Mouse (Mus musculus) urinary bladder, postnatal 36 days (tissue): ENCODE results near the gene Gm45234.
A peak's percentile ranks its signal among the peaks of the same experiment; 100 is the strongest.

Experiments
- DNase-seq, 2 experiments: peaks; one replicate each; pipeline ENCODE4 v3.0.0; 2022; ENCODE audit warnings: low spot score in 2 of 2, mixed read lengths in 1 of 2

The Gm45234 gene

DNA sequence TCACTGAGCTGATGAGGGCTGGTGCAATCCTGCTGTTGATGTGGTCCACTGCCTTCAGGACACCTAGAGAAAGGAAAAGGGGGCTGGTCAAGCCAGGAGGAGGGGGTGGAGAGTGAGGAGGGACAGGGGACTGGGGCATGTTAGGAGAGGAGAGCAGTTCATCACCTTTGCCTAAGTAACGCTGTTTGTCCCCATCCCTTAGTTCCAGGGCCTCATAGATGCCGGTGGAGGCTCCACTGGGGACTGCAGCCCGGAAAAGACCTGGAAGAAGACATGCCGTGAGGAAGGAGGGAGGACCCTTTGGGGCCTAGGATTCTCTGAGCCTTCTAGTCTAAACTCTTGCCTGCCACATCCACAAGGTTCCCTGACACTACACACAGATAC is 11.7 kb upstream of the Gm45234 start:
- no peak for DNase-seq

DNA sequence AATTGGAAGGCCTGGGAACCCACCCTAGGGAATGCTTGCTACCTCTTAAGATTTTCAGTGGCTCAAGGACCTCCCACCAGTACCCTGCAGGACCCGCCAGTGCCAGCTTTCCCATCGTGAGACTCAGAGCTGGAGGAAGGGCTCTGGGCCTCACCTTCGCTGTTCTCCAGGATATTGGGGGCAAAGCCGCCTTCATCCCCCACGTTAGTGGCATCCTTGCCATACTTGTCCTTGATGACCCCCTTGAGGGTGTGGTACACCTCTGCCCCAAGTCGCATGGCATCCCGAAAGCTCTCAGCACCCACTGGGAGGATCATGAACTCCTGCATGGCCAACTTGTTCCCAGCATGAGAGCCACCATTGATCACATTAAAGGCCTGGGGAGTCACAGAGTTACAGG is 10.1 kb upstream of the Gm45234 start:
- DNase-seq: no peak

DNA sequence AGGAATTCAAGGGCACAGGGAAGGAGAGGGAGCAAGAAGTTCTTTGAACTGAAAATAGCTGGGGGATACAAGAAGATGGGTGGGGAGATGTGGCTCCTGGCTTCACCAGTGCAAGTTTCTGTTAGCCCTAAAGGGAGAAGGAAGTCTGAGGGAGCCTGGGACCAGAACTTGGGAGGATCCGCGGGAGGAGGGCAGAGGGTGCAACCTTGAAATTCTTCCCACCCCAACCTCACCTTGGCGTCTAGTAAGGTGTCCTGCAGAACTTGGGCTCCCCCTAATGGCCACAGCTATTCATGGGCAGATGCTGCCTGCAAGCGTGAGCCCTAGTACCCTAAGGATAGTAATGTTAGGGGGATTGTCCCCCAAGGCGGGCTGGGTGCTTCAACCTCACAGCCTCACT is 3.4 kb upstream of the Gm45234 start:
- peak; percentile 84 to 85 for DNase-seq

DNA sequence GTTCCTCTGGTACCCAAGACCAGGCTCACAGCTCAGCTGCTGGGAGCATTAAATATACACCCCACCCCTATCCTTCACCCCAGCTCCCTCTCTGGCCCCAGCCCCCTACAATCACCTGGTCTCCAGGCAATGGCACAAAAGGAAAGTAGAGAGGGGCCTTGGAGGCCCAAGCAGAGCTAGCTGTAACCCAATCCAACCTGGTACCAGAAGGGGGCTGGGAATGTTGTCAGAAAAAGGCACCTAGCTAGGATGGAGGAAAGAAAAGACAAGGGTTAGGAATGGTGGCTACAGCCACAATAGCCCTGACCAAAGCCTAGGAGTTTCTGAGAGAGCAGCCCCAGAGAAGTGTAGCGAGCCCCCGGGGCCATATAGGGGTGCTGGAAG is 3.0 kb upstream of the Gm45234 start:
- DNase-seq: no peak

DNA sequence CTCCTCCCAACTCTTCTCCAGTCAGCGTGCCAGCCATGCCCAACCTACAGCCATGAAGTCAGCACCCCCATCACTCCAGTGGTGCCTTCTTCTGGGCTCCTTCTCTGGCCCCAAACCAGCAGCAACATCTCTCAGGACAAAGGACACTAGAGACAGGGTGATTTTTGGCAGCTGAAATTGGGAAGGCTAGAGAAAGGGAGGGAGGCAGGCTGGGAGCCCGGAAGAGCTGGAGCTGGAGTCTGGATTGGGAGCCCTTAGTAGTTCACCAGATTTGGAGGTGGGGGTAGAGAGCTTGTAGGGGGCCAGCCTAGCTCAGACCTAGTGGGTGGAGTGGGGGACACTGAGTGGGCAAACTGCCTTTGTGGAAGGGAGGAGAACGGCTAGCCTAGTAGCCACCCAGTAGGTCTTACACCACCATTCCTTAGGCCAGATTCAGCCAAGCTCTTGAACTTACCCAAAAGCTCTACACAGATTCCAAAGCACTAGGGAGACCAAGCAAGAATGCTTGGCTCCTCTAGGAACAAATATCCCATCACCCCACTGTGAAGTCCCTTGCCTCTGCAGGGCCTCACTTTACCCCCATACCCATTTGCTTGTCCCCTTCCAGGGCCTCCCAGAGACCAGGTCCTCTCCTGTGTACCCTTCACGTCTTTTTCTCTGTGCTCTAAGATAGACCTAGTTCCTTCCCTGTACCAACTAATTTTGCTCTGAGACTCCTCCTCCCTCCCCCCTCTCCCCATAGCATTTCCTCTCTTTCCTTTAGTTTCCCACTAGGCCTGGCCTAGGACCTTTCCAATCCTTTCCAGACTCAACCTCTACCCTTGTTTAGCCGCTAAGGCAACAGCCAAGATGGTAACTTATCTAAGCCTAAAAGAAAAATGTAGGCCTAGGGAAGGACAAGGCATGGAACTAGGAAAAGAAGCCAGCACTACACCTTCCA is 2.4 kb upstream of the Gm45234 start:
- DNase-seq: peak in 1 of 2 experiments; percentile 45

DNA sequence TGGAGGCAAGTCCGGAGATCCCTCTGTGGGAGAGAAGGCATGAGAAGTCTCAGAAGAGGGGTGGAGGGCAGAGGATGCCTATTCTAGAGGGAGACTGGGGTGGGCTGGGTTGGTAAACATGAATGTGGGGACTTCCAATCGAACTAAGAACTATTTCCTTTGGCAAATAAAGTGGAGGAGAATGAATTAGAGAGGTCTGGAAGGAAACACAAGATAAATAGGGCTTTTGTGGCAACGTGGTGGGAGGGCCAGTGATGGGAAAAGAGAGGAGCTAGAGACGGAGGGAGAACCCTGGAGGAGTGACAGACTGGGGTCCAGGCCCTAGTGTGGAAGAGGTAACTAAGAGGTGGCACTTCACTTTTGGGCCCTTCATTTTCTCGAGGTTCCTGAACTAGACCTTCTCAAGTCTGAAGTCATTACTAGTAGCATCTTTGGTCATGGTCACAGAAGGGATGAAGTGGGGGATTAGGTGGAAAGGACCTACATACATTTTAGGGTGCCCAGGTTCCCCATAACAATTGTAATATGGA is 1.6 kb upstream of the Gm45234 start:
- no peak for DNase-seq

DNA sequence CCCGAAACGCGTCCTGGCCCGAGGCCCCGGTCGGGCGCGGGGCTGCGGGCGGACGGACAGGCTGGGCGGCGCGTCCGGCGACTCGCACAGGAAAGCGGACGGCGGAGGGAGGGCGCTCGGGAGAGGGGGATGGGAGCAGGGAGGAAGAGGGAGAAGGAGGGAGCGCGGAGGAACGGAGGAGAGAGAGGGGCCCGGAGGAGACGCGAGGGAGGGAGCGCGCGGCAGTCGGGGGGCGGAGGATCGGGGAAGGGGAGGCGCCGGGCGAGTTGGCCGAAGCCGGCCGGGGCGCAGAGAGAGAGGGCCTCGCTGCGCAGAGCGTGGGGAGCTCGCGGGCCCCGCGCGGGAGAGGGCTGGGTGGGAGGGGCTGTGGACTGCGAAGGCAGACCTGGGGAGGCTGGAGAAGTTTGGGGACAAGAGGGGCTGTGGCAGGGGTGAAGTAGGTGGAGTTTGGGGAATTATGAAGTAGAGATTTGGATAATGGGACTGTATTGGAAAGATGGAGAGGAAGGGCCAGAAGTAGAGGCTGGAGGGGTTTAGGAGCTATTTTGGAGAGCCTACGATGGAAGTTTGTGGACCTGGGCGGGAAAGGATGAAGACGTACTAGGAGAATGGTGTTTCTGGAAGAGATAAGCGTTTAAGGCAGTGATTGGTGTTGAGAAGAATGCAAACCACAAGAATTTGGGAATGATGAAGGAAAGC is 980 bp upstream of the Gm45234 start:
- peak; percentile 73 to 87 for DNase-seq

DNA sequence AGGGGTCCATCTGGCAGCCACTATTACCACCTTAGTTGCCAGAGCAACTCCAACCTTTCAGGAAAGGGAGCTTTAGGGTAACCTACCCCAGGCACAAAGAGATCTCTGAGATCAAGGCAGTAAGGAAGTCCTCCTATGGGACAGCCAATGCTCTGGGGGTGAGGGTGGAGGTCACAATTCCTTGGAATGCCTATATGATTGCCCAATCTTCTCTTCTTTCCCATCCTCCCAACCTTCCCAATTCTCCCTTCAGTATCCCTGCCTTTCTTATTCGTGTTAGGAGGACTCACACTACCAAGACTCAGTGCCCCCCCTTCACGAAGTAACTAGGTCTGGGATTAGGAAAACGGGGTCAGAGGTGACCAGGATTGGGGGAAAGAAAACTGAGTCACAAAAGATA is 515 bp downstream of the Gm45234 start:
- no peak for DNase-seq

DNA sequence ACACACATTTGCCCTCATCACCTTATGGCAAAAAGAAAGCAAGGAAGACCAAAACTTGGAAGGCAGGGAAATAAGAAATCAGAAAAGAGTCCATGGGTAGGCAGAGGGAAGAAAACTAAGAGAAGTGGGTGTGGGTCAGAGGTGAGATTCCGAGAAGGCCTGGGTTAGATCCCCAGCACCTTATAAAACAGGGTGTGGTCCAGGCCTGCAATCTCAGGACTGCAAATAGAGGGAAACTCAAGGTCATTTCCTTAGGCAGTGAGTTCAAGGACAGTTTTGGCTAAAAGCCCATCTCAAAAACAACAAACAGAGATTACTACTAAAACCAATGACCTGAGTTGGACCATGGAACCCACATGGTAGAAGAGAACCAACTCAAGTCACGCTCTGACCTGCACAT is 2.0 kb downstream of the Gm45234 start:
- DNase-seq: no peak

DNA sequence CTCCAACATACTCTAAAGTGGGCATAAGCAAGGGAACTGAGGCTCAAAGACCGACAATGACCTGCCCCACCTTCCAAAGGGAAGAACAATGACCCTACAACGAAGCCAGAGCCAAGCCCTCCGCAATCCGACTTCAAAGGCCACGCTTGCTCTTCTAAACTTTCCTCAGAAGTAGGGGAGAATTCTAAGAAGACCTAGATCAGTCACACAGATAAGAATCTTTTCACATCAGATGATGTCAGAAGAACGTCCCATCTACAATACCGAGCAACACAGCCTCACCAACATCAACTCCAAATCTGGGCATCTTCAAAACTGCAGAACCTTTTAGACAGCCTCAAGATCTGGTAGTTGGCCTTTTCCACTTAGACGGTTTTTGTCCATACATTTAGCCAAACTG is 5.4 kb downstream of the Gm45234 start:
- no peak for DNase-seq

DNA sequence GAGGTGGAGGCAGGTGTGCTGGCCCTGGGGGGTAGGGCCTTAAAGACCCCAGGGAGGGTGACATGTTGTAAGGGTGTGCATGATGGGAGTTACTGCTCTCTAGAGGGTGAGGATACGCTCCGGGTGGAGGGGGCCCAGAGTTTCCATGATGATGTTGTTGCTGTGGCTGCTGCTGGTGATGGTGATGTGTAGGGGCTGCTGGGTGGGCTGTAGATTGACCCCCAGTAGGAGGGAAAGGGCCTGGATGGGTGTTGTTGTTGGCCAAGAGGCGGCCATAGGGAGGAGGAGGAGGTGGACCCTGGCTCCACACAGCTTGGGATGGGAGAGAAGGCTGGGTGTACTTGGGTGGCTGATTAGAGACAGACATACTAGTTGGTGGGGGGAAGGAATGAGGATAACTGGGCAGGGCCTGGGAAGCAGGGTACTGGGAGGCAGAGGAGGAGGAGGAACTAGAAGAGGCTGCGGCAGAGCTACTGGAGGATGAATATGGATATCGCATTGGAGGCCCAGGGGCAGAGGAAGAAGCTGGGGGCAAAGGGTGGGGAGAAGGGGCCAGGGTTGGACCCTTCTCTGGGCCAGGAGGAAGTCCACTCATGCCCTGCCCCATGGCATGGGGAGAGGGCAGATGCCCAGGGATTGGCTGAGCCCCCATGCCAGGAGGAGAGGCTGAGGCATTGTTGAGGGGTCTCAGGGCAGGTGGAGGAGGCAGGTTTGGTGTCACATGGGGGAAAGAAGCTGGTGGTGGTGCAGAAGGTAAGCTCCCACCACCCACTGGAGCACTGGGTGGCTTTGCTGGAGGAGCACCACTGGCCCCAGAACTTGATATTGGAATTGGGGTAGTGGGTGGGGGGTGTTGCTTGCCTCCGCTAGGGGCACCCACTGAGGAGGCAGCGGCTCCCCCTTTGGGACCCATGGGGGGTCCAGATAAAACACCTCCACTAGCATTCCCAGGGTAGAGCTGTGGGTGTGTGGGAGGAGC is 8.9 kb downstream of the Gm45234 start:
- no peak for DNase-seq

DNA sequence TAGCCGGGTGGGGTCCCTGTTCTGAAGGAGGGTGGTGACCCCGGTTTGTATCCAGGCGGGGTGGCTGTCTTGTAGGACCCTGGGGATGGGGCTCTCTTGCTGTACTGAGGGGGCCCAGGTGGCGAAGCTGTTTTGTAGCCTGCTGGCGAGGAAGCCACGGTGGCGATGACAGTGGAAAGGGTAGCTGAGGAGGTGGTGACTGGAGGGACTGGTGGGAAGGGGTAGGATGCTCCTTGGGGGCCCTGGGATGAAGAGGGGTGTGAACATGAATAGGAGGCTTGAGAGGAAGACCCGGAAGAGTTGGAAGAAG is 9.6 kb downstream of the Gm45234 start:
- DNase-seq: no peak

DNA sequence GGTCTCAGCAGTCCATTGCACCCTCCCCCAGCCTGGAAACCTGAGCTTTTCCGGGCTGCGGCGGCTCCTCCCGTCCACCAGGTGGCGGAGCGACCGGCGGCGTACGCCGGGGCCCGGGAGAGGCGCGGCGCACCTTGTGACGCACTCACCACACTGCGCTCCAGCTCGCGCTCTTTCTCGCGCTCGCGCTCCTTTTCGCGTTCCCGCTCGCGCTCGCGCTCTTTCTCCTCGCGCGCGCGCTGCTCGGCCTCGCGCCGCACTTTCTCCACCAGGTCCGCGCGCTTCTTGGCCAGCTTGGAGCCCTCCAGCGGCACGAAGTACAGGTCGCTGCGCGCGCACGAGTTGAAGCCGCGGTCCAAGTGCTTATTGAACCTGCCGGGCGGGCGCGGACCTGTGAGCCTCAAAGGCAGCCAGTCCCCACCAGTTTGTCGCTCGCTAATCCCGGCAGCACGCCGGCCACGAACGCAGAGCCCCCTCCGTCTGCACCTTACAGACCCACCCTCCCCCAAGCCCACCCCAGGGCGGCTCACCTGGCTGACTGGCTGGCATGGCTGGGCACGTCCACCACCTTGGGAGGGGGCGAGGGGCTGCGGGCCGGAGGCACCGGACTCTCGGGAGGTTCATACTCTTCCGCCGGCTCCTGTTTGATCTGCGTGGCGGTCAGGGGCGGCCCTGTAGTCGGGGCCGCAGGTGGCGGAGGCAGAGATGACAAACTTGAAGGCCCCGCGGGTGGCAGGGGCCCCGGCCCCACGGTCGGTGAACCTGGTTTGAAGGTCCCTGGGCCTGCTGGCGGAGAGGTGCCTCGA is 10.1 kb downstream of the Gm45234 start:
- peak; percentile 87 to 94 for DNase-seq

DNA sequence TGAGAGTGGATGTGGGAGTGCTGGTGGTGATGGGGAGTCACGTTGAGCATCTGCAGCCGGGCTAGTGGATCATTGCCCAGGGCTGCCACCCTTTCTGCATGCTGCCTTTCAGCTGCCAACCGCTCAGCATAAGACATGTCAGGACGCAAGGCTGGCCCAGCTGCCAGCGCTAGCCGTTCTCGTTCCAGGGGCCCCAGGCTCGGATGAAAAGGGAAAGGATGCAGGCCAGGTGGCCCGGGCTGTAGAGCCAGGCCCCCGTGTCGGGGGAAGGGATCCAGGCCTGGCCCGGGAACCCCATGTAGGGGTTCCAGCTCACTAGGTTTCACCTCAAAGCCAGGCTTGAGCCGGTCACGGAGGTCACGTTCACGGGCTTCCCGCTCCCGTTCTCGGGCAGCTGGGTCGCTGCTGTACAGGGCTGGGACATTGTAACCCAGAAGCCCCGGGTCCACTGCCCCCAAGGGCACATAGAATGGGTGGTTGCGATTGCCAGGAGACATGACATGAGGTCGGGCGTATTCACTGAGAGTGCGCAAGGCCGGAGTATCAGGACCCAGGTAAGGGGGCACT is 11.0 kb downstream of the Gm45234 start:
- DNase-seq: no peak

DNA sequence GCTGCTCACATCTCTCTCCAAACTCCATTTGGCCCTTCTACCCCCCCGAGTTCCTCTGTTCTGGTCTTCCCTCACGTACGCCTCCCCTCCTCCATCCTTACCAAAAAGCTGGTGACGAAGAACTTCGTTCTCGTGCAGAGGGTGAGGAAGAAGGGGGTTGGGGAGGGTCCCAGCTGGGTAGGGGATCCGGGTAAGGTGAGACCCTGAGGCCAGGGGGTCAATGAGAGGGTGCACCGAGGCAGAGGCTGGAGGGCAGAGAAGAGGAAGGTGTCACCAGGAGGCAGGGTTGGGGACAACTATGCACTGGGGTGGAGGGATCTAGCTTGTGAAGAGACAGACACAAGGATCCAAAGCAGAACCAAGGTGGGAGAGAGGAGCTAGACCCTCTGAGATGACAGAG is 12.2 kb downstream of the Gm45234 start:
- DNase-seq: no peak

DNA sequence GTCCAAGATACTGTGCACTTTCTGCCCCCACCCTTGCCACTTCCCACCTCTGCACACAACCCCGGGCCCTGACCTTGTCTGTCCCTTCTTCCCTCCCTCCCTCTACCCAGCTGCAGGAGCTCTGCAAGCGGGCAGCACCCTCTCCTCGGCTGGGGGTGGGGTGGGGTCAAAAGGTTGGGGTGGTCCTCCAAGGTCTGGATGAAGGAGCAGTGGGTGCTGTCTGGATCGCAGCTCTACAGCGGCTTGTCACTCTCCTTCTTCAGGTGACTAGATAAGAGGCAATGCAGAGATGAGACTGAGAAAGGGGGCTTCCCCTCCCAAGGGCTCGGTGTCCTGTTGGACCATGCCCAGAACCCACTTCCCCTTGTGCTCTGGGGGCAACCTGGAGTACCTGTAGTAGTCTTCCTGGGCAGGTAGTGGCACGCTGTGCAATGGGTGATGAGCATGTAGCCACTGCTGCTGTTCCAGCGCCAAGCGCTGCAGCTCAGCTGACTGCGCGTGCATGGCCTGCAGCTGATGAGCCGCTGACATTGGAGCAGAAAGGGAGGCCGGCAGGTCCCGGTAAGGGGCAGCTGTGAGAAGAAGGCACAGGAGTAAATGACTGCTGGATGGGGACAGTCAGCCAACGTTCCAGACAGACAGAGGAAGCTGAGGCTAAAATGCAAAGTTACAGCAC is 12.8 kb downstream of the Gm45234 start:
- DNase-seq: no peak

DNA sequence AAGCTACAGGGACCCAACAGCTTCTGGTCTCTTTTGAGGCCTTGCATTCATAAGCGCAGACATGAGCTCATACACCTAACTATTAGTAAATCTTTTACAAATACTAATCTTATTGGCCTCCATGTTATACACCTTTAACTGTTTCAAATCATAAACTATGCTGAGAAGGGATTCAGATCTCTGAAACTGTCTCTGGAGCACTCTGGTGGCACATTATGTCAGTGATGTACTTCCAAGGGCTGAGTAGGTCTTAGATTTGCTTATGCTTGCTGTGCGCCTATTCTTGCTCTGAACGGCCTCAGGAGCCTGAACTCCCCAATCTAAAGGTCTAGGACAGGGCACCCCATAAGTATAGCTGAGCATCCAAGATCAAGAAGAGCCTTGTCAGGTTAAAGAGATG is 14.0 kb downstream of the Gm45234 start:
- no peak for DNase-seq

DNA sequence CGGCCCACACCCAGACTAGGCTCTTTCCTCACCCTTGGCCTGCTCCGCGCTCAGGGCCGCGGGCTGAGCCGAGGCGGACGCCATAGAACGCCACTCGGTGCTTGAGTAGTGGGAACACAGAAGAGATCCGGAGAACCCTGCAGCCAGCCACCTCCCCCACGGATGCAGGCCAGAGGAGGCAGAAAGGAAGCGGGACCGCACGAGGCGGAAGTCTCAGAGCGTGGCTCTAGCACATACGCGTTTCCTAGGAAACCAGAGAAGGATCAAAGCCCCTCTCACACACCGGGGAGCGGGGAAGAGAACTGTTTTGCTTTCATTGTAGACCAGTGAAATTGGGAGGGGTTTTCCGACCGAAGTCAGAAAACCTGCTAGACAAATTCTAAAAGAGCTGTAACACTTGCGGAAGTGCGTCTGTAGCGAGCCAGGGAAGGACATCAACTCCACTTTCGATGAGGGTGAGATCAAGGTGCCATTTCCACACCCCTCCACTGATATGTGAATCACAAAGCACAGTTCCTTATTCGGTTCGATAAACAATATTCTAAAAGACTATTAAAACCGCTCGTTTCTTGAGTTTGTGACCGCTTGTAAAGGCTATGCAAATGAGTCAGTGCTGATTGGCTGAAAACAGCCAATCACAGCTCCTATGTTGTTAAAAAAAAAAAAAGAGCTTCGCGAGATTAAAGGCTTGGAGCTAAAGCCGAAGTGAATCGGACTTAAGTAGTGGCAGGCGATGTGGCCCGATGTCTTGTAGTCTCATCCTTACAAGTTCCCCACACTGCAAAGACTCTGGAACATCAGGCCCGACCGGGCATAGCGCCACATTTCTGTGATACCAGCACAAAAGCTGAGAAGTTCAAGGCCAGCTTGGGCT is 14.7 kb downstream of the Gm45234 start, which contains the start of gene Grcc10:
TSS of gene Grcc10 (minus strand) at position 487 of the 874 bp plus-strand sequence.
- DNase-seq: peak; percentile 79 to 83
